Mouse (Mus musculus): ENCODE data around the gene Cetn3. TPM values are rescaled to one million over a fixed set of nuclear protein-coding genes. Genes with fewer than 3 reads are reported as not detected.

The Cetn3 gene
- polyA plus RNA-seq, 1 experiment from 2014 or later = 189 TPM

GRCm38 (mm10) chr13:81838016-81838415 lies 55.1 kb downstream of the Cetn3 start:
- Histone ChIP-seq H3K27me3 (ENCODE audit: control insufficient read depth, insufficient read depth, low read length) (no peaks in the 10 kb centered on the region), H3K4me3 (replicated peaks; ENCODE audit: low read length) (no peak overlapping the region), H3K4me1 (ENCODE audit: control insufficient read depth, insufficient read depth, low read length) (no peaks in the 10 kb centered on the region), H3K36me3 (ENCODE audit: control insufficient read depth, insufficient read depth, low read length) (no peaks in the 10 kb centered on the region), H3K4me2 (ENCODE audit: low read depth, low read length) (no peak overlapping the region), H3K9me3 (replicated peaks; ENCODE audit: control insufficient read depth, low read length) (no peaks in the 10 kb centered on the region), H3K27ac (ENCODE audit: low read length) (no peak overlapping the region), H3K9ac (ENCODE audit: low read length) (no peak overlapping the region)
- ATAC-seq (ENCODE audit: insufficient read depth, low FRiP score) = no peak
- 90% methylated on average over 5 of the region's 5 CpGs for WGBS

DNA sequence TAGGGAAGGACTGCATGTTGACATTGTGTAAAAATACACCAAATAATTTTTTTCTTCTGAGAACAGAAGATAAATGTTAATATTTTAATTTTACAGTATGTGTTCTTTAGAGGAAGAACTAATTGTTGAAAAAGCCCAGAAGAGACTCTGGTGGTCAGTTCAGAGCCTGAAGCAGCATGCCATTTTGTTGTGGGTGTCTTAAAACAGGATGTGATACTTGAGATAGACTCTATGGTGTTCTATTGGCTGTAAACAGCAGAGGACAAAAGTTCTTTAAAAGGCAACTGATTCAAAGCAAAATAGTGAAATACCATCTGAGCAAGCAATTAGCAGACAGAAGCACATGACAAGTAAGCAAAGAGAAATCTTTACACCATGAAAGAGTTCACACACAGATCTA lies 56.1 kb downstream of the Cetn3 start:
- Histone ChIP-seq H3K9ac (ENCODE audit: low read length) (no peak overlapping the region), H3K36me3 (ENCODE audit: control insufficient read depth, insufficient read depth, low read length) (no peaks in the 10 kb centered on the region), H3K4me3 (replicated peaks; ENCODE audit: low read length) (no peak overlapping the region), H3K27ac (ENCODE audit: low read length) (no peak overlapping the region), H3K27me3 (ENCODE audit: control insufficient read depth, insufficient read depth, low read length) (no peaks in the 10 kb centered on the region), H3K4me1 (ENCODE audit: control insufficient read depth, insufficient read depth, low read length) (no peaks in the 10 kb centered on the region), H3K9me3 (replicated peaks; ENCODE audit: control insufficient read depth, low read length) (no peaks in the 10 kb centered on the region), H3K4me2 (ENCODE audit: low read depth, low read length) (no peak overlapping the region)
- no peak for ATAC-seq (ENCODE audit: insufficient read depth, low FRiP score)

DNA sequence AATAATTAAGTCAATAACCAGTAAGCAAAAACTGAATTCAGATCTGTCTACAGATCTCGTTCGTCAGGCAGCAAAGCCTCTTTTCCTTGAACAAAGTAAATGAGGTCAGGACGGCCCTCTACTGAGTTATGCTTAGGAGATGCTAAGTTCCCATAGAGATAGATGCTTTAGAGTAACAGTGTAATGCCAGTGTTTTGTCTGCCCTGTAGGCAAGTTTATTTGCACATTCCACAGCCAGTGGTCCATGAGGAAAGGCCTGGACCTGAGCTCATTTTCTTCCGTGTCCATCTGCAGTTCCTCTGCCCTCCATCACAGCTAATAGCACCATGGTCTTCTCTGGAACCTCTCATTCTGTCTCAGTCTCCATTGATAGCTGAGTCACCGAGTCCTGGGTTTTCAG lies 57.4 kb downstream of the Cetn3 start:
- Histone ChIP-seq H3K9ac (ENCODE audit: low read length) (no peak overlapping the region), H3K4me1 (ENCODE audit: control insufficient read depth, insufficient read depth, low read length) (no peaks in the 10 kb centered on the region), H3K4me3 (replicated peaks; ENCODE audit: low read length) (no peak overlapping the region), H3K27me3 (ENCODE audit: control insufficient read depth, insufficient read depth, low read length) (no peaks in the 10 kb centered on the region), H3K9me3 (replicated peaks; ENCODE audit: control insufficient read depth, low read length) (no peaks in the 10 kb centered on the region), H3K36me3 (ENCODE audit: control insufficient read depth, insufficient read depth, low read length) (no peaks in the 10 kb centered on the region), H3K27ac (ENCODE audit: low read length) (no peak overlapping the region), H3K4me2 (ENCODE audit: low read depth, low read length) (no peak overlapping the region)
- WGBS = 68% methylated on average over 5 of the region's 5 CpGs
- no peak for ATAC-seq (ENCODE audit: insufficient read depth, low FRiP score)

DNA sequence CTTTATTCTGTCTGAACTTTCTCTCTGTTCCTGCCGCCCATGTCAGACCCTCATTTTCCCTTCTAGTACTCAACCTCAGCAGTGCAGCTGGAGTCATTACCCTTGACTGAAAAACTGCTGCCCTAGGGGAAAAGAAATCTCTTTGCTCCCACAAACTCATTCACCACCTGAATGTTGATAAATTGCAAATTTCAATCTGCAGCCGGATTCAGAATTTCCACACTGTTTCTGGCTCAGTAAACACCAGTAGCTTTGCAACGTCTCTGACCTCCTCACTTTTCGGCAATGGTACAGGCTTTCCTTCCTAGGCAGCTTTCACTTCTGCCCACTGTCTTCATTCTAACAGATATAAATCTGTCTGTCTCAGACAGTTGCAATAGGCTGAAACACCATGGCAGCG lies 57.8 kb downstream of the Cetn3 start:
- ATAC-seq (ENCODE audit: insufficient read depth, low FRiP score) = no peak
- Histone ChIP-seq H3K9ac (ENCODE audit: low read length) (no peak overlapping the region), H3K27me3 (ENCODE audit: control insufficient read depth, insufficient read depth, low read length) (no peaks in the 10 kb centered on the region), H3K36me3 (ENCODE audit: control insufficient read depth, insufficient read depth, low read length) (no peaks in the 10 kb centered on the region), H3K9me3 (replicated peaks; ENCODE audit: control insufficient read depth, low read length) (no peaks in the 10 kb centered on the region), H3K4me2 (ENCODE audit: low read depth, low read length) (no peak overlapping the region), H3K4me3 (replicated peaks; ENCODE audit: low read length) (no peak overlapping the region), H3K27ac (ENCODE audit: low read length) (no peak overlapping the region), H3K4me1 (ENCODE audit: control insufficient read depth, insufficient read depth, low read length) (no peaks in the 10 kb centered on the region)
- 75% methylated on average over 5 of the region's 5 CpGs for WGBS

- Histone ChIP-seq H3K27ac (ENCODE audit: low read length) (no peak overlapping the region), H3K4me2 (ENCODE audit: low read depth, low read length) (no peak overlapping the region), H3K4me1 (ENCODE audit: control insufficient read depth, insufficient read depth, low read length) (no peaks in the 10 kb centered on the region), H3K9me3 (replicated peaks; ENCODE audit: control insufficient read depth, low read length) (no peaks in the 10 kb centered on the region), H3K36me3 (ENCODE audit: control insufficient read depth, insufficient read depth, low read length) (no peaks in the 10 kb centered on the region), H3K4me3 (replicated peaks; ENCODE audit: low read length) (no peak overlapping the region), H3K9ac (ENCODE audit: low read length) (no peak overlapping the region), H3K27me3 (ENCODE audit: control insufficient read depth, insufficient read depth, low read length) (no peaks in the 10 kb centered on the region)
- no peak for ATAC-seq (ENCODE audit: insufficient read depth, low FRiP score)
- 78% methylated on average over 6 of the region's 6 CpGs for WGBS
Observed at GRCm38 (mm10) chr13:81842278-81842677, 59.4 kb downstream of the Cetn3 start.

Other genes starting within 250 kb of the Cetn3 start
- 1.1 and 1.3 TPM in 2 replicates for gene Adgrv1, start 149.9 kb upstream of the Cetn3 start, polyA plus RNA-seq (2015; fragmentation: Nextera tagmentation; extraction: Ambion mirVana)
- gene Lysmd3, start 125.4 kb upstream of the Cetn3 start, polyA plus RNA-seq (2015; fragmentation: Nextera tagmentation; extraction: Ambion mirVana) = 27.8 and 30.2 TPM in 2 replicates
- 20.8 and 25.5 TPM in 2 replicates for gene Polr3g, start 72.1 kb upstream of the Cetn3 start, polyA plus RNA-seq (2015; fragmentation: Nextera tagmentation; extraction: Ambion mirVana)
- 7.5 and 9.9 TPM in 2 replicates for gene Mblac2, start 71.7 kb upstream of the Cetn3 start, polyA plus RNA-seq (2015; fragmentation: Nextera tagmentation; extraction: Ambion mirVana)